Mouse (Mus musculus): ENCODE measurements around the gene Ccdc6.
A peak's percentile ranks its signal among the peaks of the same experiment; 100 is the strongest.

- TF ChIP-seq CTCF (IDR thresholded peaks at IDR 0.05) (peak; percentile 92), POLR2A (IDR thresholded peaks at IDR 0.05; ENCODE audit: insufficient read depth, low read depth, low read length) (no peak), EP300 (IDR thresholded peaks at IDR 0.05; ENCODE audit: insufficient read depth, low read depth, low read length) (no peak)
Observed at GRCm38 (mm10) chr10:70173314-70173713, 76.4 kb downstream of the Ccdc6 start.
